Mouse (Mus musculus) limb, embryonic 10.5 days (tissue): ENCODE data around the gene Hus1. TPM values are rescaled to one million over a fixed set of nuclear protein-coding genes. Genes with fewer than 3 reads are reported as not detected.

Experiments used
- DNase-seq: peaks from one replicate; pipeline ENCODE4 v3.0.0-alpha.2; 2017; ENCODE audit warnings: low spot score
- H3K27ac ChIP-seq: fragments of 300-500 bp; sonication (generic); 2 replicates; pipeline ENCODE4 v1.5.1; 2016; ENCODE audit warnings: mild to moderate bottlenecking
- H3K27me3 ChIP-seq: fragments of 300-500 bp; sonication (generic); 2 replicates; pipeline ENCODE4 v1.6.1; 2016; ENCODE audit warnings: low read depth, mild to moderate bottlenecking; ENCODE audit not compliant: poor library complexity, severe bottlenecking
- H3K36me3 ChIP-seq: fragments of 300-500 bp; sonication (generic); 2 replicates; pipeline ENCODE4 v1.6.1; 2016; ENCODE audit warnings: mild to moderate bottlenecking, moderate library complexity
- H3K4me1 ChIP-seq: fragments of 300-500 bp; sonication (generic); 2 replicates; pipeline ENCODE4 v1.6.1; 2016
- H3K4me3 ChIP-seq: fragments of 300-500 bp; sonication (generic); 2 replicates; pipeline ENCODE4 v1.5.1; 2016; ENCODE audit warnings: mild to moderate bottlenecking, moderate library complexity
- H3K9me3 ChIP-seq: fragments of 300-500 bp; sonication (generic); replicated peaks from 2 replicates; pipeline ENCODE4 v1.6.1; 2016; ENCODE audit warnings: mild to moderate bottlenecking
- WGBS: fragments of 180-500 bp; shearing (Covaris S2); methylation state at CpG from one replicate; pipeline ENCODE4 v1.1.7; 2016; 5-methylcytosine and 5-hydroxymethylcytosine counted together
- polyA plus RNA-seq: library from polyadenylated mRNA; unstranded; fragments of >200 nt; fragmentation: Nextera tagmentation; extraction: Ambion mirVana; gene quantifications from 2 replicates; pipeline ENCODE4 v1.2.1, GENCODE M21; 2016

Hus1 gene
- 22.6 and 25.3 TPM in 2 replicates for polyA plus RNA-seq

- Histone ChIP-seq H3K27ac (peak within 1 kb of the TSS; percentile 97), H3K4me3 (peak within 1 kb of the TSS; percentile 78), H3K36me3 (peaks cover 28% of the 10 kb centered on the region), H3K4me1 (peaks cover 14% of the 10 kb centered on the region), H3K9me3 (no peaks in the 10 kb centered on the region), H3K27me3 (no peaks in the 10 kb centered on the region)
- peak; percentile 91 for DNase-seq
- under 1% methylated on average over 43 of the region's 43 CpGs for WGBS
Measured at GRCm38 (mm10) chr11:9010853-9011339, at the start of gene Hus1. TSS of gene Hus1 (minus strand) at chr11:9011191.

GRCm38 (mm10) chr11:9060484-9060883 is 49.5 kb upstream of the Hus1 start:
- H3K36me3 ChIP-seq, result no peaks in the 10 kb centered on the region
- no peak for DNase-seq
- 38% methylated on average over 5 of the region's 5 CpGs for WGBS
- H3K27me3 ChIP-seq, result no peaks in the 10 kb centered on the region
- H3K27ac ChIP-seq, result no peak overlapping the region
- no peaks in the 10 kb centered on the region for H3K9me3 ChIP-seq
- no peak overlapping the region for H3K4me3 ChIP-seq
- H3K4me1 ChIP-seq, result no peaks in the 10 kb centered on the region

GRCm38 (mm10) chr11:9060029-9060428 is 49.0 kb upstream of the Hus1 start:
- DNase-seq, result no peak
- 74% methylated on average over 1 of the region's 1 CpGs for WGBS
- Histone ChIP-seq H3K9me3 (no peaks in the 10 kb centered on the region), H3K36me3 (no peaks in the 10 kb centered on the region), H3K4me1 (no peaks in the 10 kb centered on the region), H3K27ac (no peak overlapping the region), H3K4me3 (no peak overlapping the region), H3K27me3 (no peaks in the 10 kb centered on the region)

- Histone ChIP-seq H3K4me1 (no peaks in the 10 kb centered on the region), H3K27ac (no peak overlapping the region), H3K4me3 (no peak overlapping the region), H3K9me3 (no peaks in the 10 kb centered on the region), H3K27me3 (no peaks in the 10 kb centered on the region), H3K36me3 (no peaks in the 10 kb centered on the region)
- no peak for DNase-seq
- WGBS, result 91% methylated on average over 4 of the region's 4 CpGs
Measured at GRCm38 (mm10) chr11:9057711-9058110, 46.7 kb upstream of the Hus1 start.

GRCm38 (mm10) chr11:9056937-9057336 is 45.9 kb upstream of the Hus1 start:
- Histone ChIP-seq H3K27ac (no peak overlapping the region), H3K36me3 (no peaks in the 10 kb centered on the region), H3K4me3 (no peak overlapping the region), H3K27me3 (peaks cover 1% of the 10 kb centered on the region; the same call in 1 of the 2 replicates), H3K4me1 (no peaks in the 10 kb centered on the region), H3K9me3 (no peaks in the 10 kb centered on the region)
- no peak for DNase-seq
- WGBS, result 85% methylated on average over 2 of the region's 2 CpGs

GRCm38 (mm10) chr11:9051895-9052294 is 40.9 kb upstream of the Hus1 start:
- H3K27ac ChIP-seq, result no peak overlapping the region
- DNase-seq, result no peak
- 72% methylated on average over 2 of the region's 2 CpGs for WGBS
- peaks cover 35% of the 10 kb centered on the region for H3K27me3 ChIP-seq
- H3K4me3 ChIP-seq, result no peak overlapping the region
- peaks cover 12% of the 10 kb centered on the region for H3K4me1 ChIP-seq
- no peaks in the 10 kb centered on the region for H3K36me3 ChIP-seq
- H3K9me3 ChIP-seq, result no peaks in the 10 kb centered on the region

DNA sequence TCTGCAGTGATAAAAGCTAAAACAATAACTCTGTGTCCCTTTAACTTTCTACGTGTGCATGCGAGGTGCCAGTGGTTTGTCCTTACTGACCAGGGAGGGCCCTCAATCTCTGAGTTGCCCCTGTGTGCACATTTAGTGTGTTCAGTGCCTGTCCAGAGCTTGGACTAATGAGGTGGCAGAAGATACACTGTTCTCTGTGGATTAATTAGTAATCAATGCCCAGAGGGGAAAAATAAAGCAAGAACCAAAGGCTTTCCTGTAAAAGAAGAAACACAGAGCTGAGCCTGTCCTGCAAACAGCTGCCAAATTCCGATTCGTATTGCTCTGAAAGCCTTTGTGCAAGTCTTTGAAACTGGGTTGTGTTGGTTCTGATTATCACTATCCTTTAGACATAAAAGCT is 39.2 kb upstream of the Hus1 start:
- Histone ChIP-seq H3K27ac (no peak overlapping the region), H3K9me3 (no peaks in the 10 kb centered on the region), H3K36me3 (no peaks in the 10 kb centered on the region), H3K4me3 (no peak overlapping the region), H3K4me1 (peaks cover 12% of the 10 kb centered on the region), H3K27me3 (peaks cover 35% of the 10 kb centered on the region)
- 80% methylated on average over 4 of the region's 4 CpGs for WGBS
- DNase-seq, result no peak

DNA sequence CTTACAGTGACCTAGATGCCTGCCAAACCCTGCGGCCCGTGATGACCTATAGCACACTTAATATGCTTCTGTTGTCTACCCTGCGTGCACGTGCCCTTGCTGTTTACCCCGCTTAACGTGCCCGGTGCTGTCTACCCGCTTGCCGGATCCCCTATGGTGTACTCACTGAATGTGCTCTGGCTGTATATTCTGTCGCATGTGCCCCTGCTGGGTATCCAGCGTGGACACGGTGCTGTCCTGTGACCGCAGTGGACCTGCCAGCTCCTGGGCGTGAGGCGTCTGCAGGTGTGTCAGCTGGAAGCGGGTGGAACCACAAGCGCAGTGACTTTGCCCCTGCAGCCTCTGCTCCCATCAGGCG is 37.7 kb upstream of the Hus1 start, which contains the start of gene Sun3:
TSS of gene Sun3 (minus strand) at position 289 of the 358 bp plus-strand sequence.
- Histone ChIP-seq H3K4me3 (peak within 1 kb of the TSS; percentile 59), H3K9me3 (no peaks in the 10 kb centered on the region), H3K27me3 (peaks cover 35% of the 10 kb centered on the region), H3K4me1 (peaks cover 12% of the 10 kb centered on the region), H3K36me3 (no peaks in the 10 kb centered on the region), H3K27ac (no peak within 1 kb of the TSS)
- under 1% methylated on average over 18 of the region's 18 CpGs for WGBS
- DNase-seq, result no peak

DNA sequence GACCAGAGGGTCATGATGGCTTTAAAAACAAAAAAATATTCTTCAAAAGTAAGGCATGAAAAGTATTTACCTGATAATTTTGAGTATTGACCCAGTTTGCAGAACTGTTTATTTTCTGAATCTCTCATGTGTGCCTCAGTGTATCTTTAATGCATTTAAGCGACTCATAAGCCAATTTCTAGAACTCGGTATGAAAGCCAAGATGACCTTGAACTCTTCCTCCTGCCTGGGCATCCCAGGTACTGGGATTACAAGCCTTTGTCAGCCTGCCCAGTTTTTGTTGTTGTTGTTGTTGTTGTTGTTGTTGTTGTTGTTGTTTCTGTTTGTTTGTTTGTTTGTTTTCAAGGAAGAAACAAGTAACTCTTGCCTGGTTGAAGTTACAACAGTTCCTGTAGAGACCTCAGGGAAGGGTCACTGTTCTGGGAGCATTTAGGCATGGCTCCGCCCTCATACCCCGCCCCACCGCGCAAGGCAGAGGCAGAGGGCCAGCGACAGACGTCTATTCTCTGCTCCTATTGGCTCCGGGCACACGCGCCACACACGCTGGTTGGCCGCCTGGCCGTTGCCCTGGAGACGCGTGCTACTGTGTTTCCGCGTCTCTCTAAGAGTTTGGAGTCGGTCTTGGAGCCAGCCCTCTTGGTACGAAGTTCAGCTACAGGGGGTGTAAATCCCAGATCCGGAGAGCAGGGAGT is 37.2 kb upstream of the Hus1 start, which contains the start of gene Gm11992:
TSS of gene Gm11992 (plus strand) at position 584 of the 692 bp plus-strand sequence.
- 5% methylated on average over 21 of the region's 21 CpGs for WGBS
- Histone ChIP-seq H3K36me3 (no peaks in the 10 kb centered on the region), H3K4me1 (peaks cover 12% of the 10 kb centered on the region), H3K27me3 (peaks cover 35% of the 10 kb centered on the region), H3K9me3 (no peaks in the 10 kb centered on the region), H3K4me3 (peak within 1 kb of the TSS; percentile 59), H3K27ac (no peak within 1 kb of the TSS)
- DNase-seq, result peak; percentile 89

DNA sequence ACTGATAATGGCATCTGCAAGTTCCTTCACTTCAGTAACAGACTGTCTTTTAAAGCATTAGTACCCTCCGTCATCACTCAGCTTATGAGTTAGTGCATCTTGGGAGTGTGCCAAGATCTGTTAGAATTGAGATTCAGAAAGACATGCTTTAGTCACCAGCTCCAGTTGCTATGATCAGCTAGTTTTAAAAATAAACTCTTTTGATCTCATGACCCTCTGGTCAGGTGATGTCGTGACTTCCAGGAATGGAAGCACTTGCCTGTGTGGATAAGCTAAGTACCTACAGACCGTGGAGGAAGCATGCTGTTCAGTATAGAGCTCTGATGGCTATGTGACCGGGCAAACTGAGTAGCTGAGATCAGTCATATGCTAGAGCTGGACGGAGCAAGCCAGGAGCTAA is 36.1 kb upstream of the Hus1 start:
- 88% methylated on average over 5 of the region's 5 CpGs for WGBS
- DNase-seq, result no peak
- Histone ChIP-seq H3K27ac (no peak overlapping the region), H3K36me3 (no peaks in the 10 kb centered on the region), H3K9me3 (no peaks in the 10 kb centered on the region), H3K4me1 (peaks cover 12% of the 10 kb centered on the region), H3K27me3 (peaks cover 35% of the 10 kb centered on the region), H3K4me3 (no peak overlapping the region)

- Histone ChIP-seq H3K9me3 (no peaks in the 10 kb centered on the region), H3K27ac (no peak overlapping the region), H3K4me1 (peaks cover 12% of the 10 kb centered on the region), H3K36me3 (no peaks in the 10 kb centered on the region), H3K27me3 (peaks cover 30% of the 10 kb centered on the region), H3K4me3 (no peak overlapping the region)
- DNase-seq, result no peak
- 89% methylated on average over 2 of the region's 2 CpGs for WGBS
Measured at GRCm38 (mm10) chr11:9046546-9046945, 35.6 kb upstream of the Hus1 start.

DNA sequence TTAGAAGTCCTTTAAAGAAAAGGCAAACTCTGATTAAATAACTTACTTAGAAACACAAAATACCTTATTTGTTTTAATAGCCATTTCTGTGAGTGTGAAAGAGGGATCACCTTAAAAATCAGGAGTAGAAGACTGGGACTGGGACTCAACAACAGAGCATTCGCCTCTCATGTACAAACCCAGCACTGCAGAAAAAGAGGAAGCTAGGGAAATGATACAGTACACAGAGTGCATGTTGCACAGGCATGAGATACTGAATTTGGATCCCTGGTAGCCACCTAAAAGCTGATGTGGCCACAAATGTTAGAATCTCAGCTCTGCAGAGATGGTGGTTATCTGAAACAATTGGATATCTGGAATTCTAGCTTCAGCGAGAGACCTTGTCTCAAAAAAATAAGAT is 20.5 kb upstream of the Hus1 start:
- Histone ChIP-seq H3K4me1 (no peaks in the 10 kb centered on the region), H3K27ac (no peak overlapping the region), H3K36me3 (no peaks in the 10 kb centered on the region), H3K4me3 (no peak overlapping the region), H3K9me3 (no peaks in the 10 kb centered on the region), H3K27me3 (no peaks in the 10 kb centered on the region)
- 79% methylated on average over 2 of the region's 2 CpGs for WGBS
- no peak for DNase-seq

DNA sequence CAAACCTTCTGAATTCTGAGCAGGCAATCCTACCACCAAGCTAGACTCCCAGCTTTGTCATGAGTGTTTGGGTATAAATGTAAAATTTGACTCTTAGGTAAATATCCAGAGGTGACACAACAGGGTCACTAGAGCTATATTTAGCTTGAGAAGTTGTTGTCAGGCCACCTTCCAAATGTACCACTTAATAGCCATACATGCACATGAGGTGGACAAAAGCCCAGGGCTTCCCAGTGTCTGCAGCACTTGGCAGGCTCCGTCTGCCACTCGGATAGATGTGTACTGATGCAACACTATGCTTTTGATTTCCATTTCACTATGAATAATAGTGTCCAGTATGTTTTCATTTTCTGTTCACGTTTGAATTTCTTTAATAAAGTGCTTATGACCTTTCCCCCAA is 14.2 kb upstream of the Hus1 start:
- WGBS, result 83% methylated on average over 3 of the region's 3 CpGs
- H3K4me3 ChIP-seq, result no peak overlapping the region
- DNase-seq, result no peak
- H3K36me3 ChIP-seq, result no peaks in the 10 kb centered on the region
- H3K4me1 ChIP-seq, result no peaks in the 10 kb centered on the region
- H3K27me3 ChIP-seq, result no peaks in the 10 kb centered on the region
- no peaks in the 10 kb centered on the region for H3K9me3 ChIP-seq
- no peak overlapping the region for H3K27ac ChIP-seq
